In the genomic region with DNA sequence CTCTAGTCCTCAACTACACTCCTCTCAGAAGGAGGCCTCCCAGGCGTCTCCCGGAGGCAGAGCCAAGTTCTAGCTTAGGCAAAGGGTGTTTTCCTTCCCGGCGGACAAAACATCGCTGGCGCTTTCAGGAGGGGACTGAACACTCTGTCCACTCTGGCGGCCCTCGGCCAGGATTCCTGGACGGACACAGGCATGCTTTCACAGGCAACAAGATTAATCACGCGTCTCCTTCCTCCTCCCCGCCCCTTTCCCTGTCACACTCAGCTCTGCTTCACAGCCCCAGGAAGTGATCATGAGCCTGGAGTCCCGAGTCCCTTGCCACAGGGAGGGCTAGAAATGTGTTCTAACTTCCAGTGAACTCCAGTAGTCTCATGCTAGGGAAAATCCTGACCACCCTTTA, we compare ENCODE assay signal across 9 mouse cellular contexts.
DNase-seq lines count a peak whose midpoint lies in the region; ATAC-seq and TF ChIP-seq lines count a peak whose summit lies in the region.
"Had no signal": no experiment of that assay in that cellular context is flagged by ENCODE, and none has a peak within 500 bp of the region (broad histone marks: within the 10 kb centered on the region; RNA-seq: fewer than 3 reads in every experiment).

No protein-coding gene starts in this region.

- H3K4me2 ChIP-seq in midbrain, embryonic 16.5 days (ENCODE audit: low read length) = no peak overlapping the region
- no peak overlapping the region for H3K4me2 ChIP-seq in heart, embryonic 11.5 days
- H3K4me2 ChIP-seq in limb, embryonic 14.5 days (replicated peaks; ENCODE audit: low read depth, low read length, severe bottlenecking) = peak overlapping the region; percentile 35

- no peak overlapping the region for H3K4me3 ChIP-seq in midbrain, embryonic 10.5 days
- no peak overlapping the region for H3K4me3 ChIP-seq in midbrain, embryonic 16.5 days (ENCODE audit: low read depth, low read length)
- no peak overlapping the region for H3K4me3 ChIP-seq in embryonic facial prominence, embryonic 10.5 days
- no peak overlapping the region for H3K4me3 ChIP-seq in heart, embryonic 11.5 days (ENCODE audit: low read depth, low read length)
- H3K4me3 ChIP-seq in kidney, adult 2 months (ENCODE audit: insufficient read depth, low read depth, low read length) = no peak overlapping the region
- H3K4me3 ChIP-seq in limb, embryonic 14.5 days (replicated peaks; ENCODE audit: low read length) = no peak overlapping the region

- TF ChIP-seq POLR2A in kidney, adult 2 months (IDR thresholded peaks at IDR 0.05; ENCODE audit: low read depth, low read length) = no peak
- TF ChIP-seq POLR2A in limb, embryonic 14.5 days (IDR thresholded peaks at IDR 0.05; ENCODE audit: borderline replicate concordance, extremely low read depth, insufficient read depth, insufficient read length) = no peak

- no peak for TF ChIP-seq CTCF in kidney, adult 2 months (conservative IDR thresholded peaks at IDR 0.05; ENCODE audit: insufficient read depth, insufficient read length, low read depth, low read length)

- no peak for DNase-seq in midbrain, embryonic 10.5 days (ENCODE audit: low spot score)
- peak; percentile 39 for DNase-seq in embryonic facial prominence, embryonic 10.5 days (ENCODE audit: low spot score)
- DNase-seq in kidney, adult 2 months = peak; percentile 96
- DNase-seq in limb, embryonic 14.5 days (ENCODE audit: low spot score) = no peak
- DNase-seq in ovary, postnatal 36 days (ENCODE audit: low spot score) = peak; percentile 80
- DNase-seq in c-Kit-positive CD71-positive TER-119-positive erythroid progenitor cells, embryonic 14.5 days (ENCODE audit: low spot score) = no peak

- H3K9me3 ChIP-seq in midbrain, embryonic 10.5 days (replicated peaks) = no peaks in the 10 kb centered on the region
- no peaks in the 10 kb centered on the region for H3K9me3 ChIP-seq in midbrain, embryonic 16.5 days (replicated peaks; ENCODE audit: control insufficient read depth, low read length, poor library complexity, severe bottlenecking)
- H3K9me3 ChIP-seq in embryonic facial prominence, embryonic 10.5 days = no peaks in the 10 kb centered on the region
- H3K9me3 ChIP-seq in heart, embryonic 11.5 days (replicated peaks; ENCODE audit: control insufficient read depth, low read length) = no peaks in the 10 kb centered on the region
- H3K9me3 ChIP-seq in limb, embryonic 14.5 days (ENCODE audit: control insufficient read depth, low read length) = no peaks in the 10 kb centered on the region

- peak overlapping the region; percentile 47 for H3K27ac ChIP-seq in midbrain, embryonic 10.5 days (replicated peaks)
- no peak overlapping the region for H3K27ac ChIP-seq in midbrain, embryonic 16.5 days (ENCODE audit: low read length)
- H3K27ac ChIP-seq in embryonic facial prominence, embryonic 10.5 days (replicated peaks) = peak overlapping the region; percentile 88
- H3K27ac ChIP-seq in heart, embryonic 11.5 days (ENCODE audit: low read depth, low read length) = peak overlapping the region; percentile 75
- H3K27ac ChIP-seq in kidney, adult 2 months (ENCODE audit: insufficient read depth, low read depth, low read length) = peak overlapping the region; percentile 34
- peak overlapping the region; percentile 86 for H3K27ac ChIP-seq in limb, embryonic 14.5 days (replicated peaks; ENCODE audit: low read depth, low read length)

- no peaks in the 10 kb centered on the region for H3K27me3 ChIP-seq in midbrain, embryonic 10.5 days (ENCODE audit: low read depth, poor library complexity, severe bottlenecking)
- H3K27me3 ChIP-seq in midbrain, embryonic 16.5 days (ENCODE audit: control insufficient read depth, insufficient read depth, low read depth, low read length) = no peaks in the 10 kb centered on the region
- peaks cover 9% of the 10 kb centered on the region; the same call in 1 of the 2 replicates for H3K27me3 ChIP-seq in embryonic facial prominence, embryonic 10.5 days (replicated peaks; ENCODE audit: low read depth, poor library complexity, severe bottlenecking)
- H3K27me3 ChIP-seq in heart, embryonic 11.5 days (ENCODE audit: control insufficient read depth, insufficient read depth, low read length) = no peaks in the 10 kb centered on the region
- no peaks in the 10 kb centered on the region for H3K27me3 ChIP-seq in kidney, adult 2 months (replicated peaks; ENCODE audit: control insufficient read depth, insufficient read depth, low read length)
- H3K27me3 ChIP-seq in limb, embryonic 14.5 days (ENCODE audit: control insufficient read depth, insufficient read depth, low read length) = no peaks in the 10 kb centered on the region
- H3K27me3 ChIP-seq: Patski had no signal

- H3K9ac ChIP-seq in midbrain, embryonic 16.5 days (ENCODE audit: low read depth, low read length) = no peak overlapping the region
- H3K9ac ChIP-seq in heart, embryonic 11.5 days (ENCODE audit: low read depth, low read length) = 0 out of 2 replicates have a peak overlapping the region, but pooled peaks have one; percentile 29
- H3K9ac ChIP-seq in limb, embryonic 14.5 days (ENCODE audit: low read depth, low read length, severe bottlenecking) = peak overlapping the region; percentile 38; the same call in 1 of the 2 replicates

- H3K36me3 ChIP-seq in midbrain, embryonic 10.5 days = no peaks in the 10 kb centered on the region
- no peaks in the 10 kb centered on the region for H3K36me3 ChIP-seq in midbrain, embryonic 16.5 days (ENCODE audit: control insufficient read depth, insufficient read depth, low read length)
- no peaks in the 10 kb centered on the region for H3K36me3 ChIP-seq in embryonic facial prominence, embryonic 10.5 days (replicated peaks)
- no peaks in the 10 kb centered on the region for H3K36me3 ChIP-seq in heart, embryonic 11.5 days (ENCODE audit: control insufficient read depth, insufficient read depth, low read length)
- H3K36me3 ChIP-seq in kidney, adult 2 months (ENCODE audit: control insufficient read depth, insufficient read depth, low read length) = no peaks in the 10 kb centered on the region
- no peaks in the 10 kb centered on the region for H3K36me3 ChIP-seq in limb, embryonic 14.5 days (ENCODE audit: control insufficient read depth, insufficient read depth, low read length)

- ATAC-seq in midbrain, embryonic 16.5 days = no peak
- no peak for ATAC-seq in heart, embryonic 11.5 days (replicated peaks; ENCODE audit: insufficient number of reproducible peaks, low FRiP score, low TSS enrichment)
- ATAC-seq in limb, embryonic 14.5 days (ENCODE audit: low FRiP score, low read depth) = no peak
- ATAC-seq: Patski had no signal

- H3K4me1 ChIP-seq in midbrain, embryonic 10.5 days = peaks cover 41% of the 10 kb centered on the region
- peaks cover 3% of the 10 kb centered on the region; the same call in 1 of the 2 replicates for H3K4me1 ChIP-seq in midbrain, embryonic 16.5 days (ENCODE audit: control insufficient read depth, insufficient read depth, low read length)
- H3K4me1 ChIP-seq in embryonic facial prominence, embryonic 10.5 days = peaks cover 80% of the 10 kb centered on the region
- peaks cover 38% of the 10 kb centered on the region for H3K4me1 ChIP-seq in heart, embryonic 11.5 days (ENCODE audit: control insufficient read depth, insufficient read depth, low read length)
- H3K4me1 ChIP-seq in kidney, adult 2 months (ENCODE audit: control insufficient read depth, insufficient read depth, low read length) = peaks cover 10% of the 10 kb centered on the region; the same call in 1 of the 2 replicates
- H3K4me1 ChIP-seq in limb, embryonic 14.5 days (ENCODE audit: control insufficient read depth, insufficient read depth, low read length) = peaks cover 66% of the 10 kb centered on the region

- WGBS in midbrain, embryonic 10.5 days = 56% methylated on average over 13 of the region's 13 CpGs
- 28% methylated on average over 13 of the region's 13 CpGs for WGBS in midbrain, embryonic 16.5 days
- 42% methylated on average over 13 of the region's 13 CpGs for WGBS in embryonic facial prominence, embryonic 10.5 days
- 20% methylated on average over 13 of the region's 13 CpGs for WGBS in heart, embryonic 11.5 days (ENCODE audit: insufficient replicate concordance)
- WGBS in kidney, adult 2 months = 7% methylated on average over 13 of the region's 13 CpGs
- WGBS in limb, embryonic 14.5 days = 17% methylated on average over 13 of the region's 13 CpGs

Comparison
In these comparisons a context has a peak if more than half of its experiments do, and no peak if none do; other contexts are left out.
1. DNase-seq: peak in embryonic facial prominence, embryonic 10.5 days (single experiment), kidney, adult 2 months (single experiment) and ovary, postnatal 36 days (single experiment); none in midbrain, embryonic 10.5 days (single experiment), limb, embryonic 14.5 days (single experiment) and c-Kit-positive CD71-positive TER-119-positive erythroid progenitor cells, embryonic 14.5 days (single experiment).